Mouse (Mus musculus) G1E (cell line): ENCODE measurements around the gene Rasa4. TPM values are rescaled to one million over a fixed set of nuclear protein-coding genes. Genes with fewer than 3 reads are reported as not detected.
"Not testable (repeated sequence)": the region's sequence is repeated elsewhere in the genome, so short reads cannot be mapped to it uniquely, and the experiment has no call there.

Experiments
- ATAC-seq: 2 replicates; pipeline ENCODE4 v1.8.0; 2016; ENCODE audit warnings: mild to moderate bottlenecking; ENCODE audit not compliant: insufficient number of reproducible peaks, poor library complexity, low FRiP score, severe bottlenecking; ENCODE audit errors: extremely low read depth
- DNase-seq: peaks from one replicate; pipeline ENCODE4 v3.0.0; 2012; ENCODE audit warnings: low spot score
- H3K27me3 ChIP-seq: 2 replicates; pipeline ENCODE4 v1.6.1; 2012; ENCODE audit warnings: mild to moderate bottlenecking, low read length, inconsistent platforms; ENCODE audit not compliant: insufficient read depth
- H3K36me3 ChIP-seq: replicated peaks from 2 replicates; pipeline ENCODE3; 2012; ENCODE audit warnings: mild to moderate bottlenecking, inconsistent platforms
- H3K4me1 ChIP-seq: 2 replicates; pipeline ENCODE4 v1.6.1; 2012; ENCODE audit warnings: low read depth, low read length, inconsistent platforms, mixed read lengths; ENCODE audit not compliant: insufficient read depth
- H3K4me3 ChIP-seq: 2 replicates; pipeline ENCODE4 v1.5.1; 2012; ENCODE audit warnings: low read depth, mild to moderate bottlenecking, inconsistent platforms, low read length, moderate library complexity, mixed read lengths
- H3K9me3 ChIP-seq: replicated peaks from 2 replicates; pipeline ENCODE4 v1.6.1; 2012; ENCODE audit warnings: inconsistent platforms
- CTCF ChIP-seq: IDR thresholded peaks from 2 replicates; pipeline ENCODE4 v1.5.1; 2012; ENCODE audit warnings: low read depth, low read length, inconsistent platforms, mixed read lengths
- GATA1 ChIP-seq: IDR thresholded peaks from 2 replicates; pipeline ENCODE4 v1.6.1; 2012; ENCODE audit warnings: borderline replicate concordance, low read length, inconsistent platforms, mixed read lengths
- GATA2 ChIP-seq: IDR thresholded peaks from 2 replicates; pipeline ENCODE4 v1.6.1; 2012; ENCODE audit warnings: low read depth, low read length, inconsistent platforms, borderline replicate concordance
- POLR2AphosphoS5 ChIP-seq: IDR thresholded peaks from 2 replicates; pipeline ENCODE4 v1.6.1; 2012; ENCODE audit warnings: low read depth, low read length, inconsistent platforms; ENCODE audit not compliant: insufficient replicate concordance
- TAL1 ChIP-seq: conservative IDR thresholded peaks from 2 replicates; pipeline ENCODE4 v1.6.1; 2012; ENCODE audit warnings: low read depth, low read length, inconsistent platforms, mixed read lengths
- polyA plus RNA-seq: library from polyadenylated mRNA; stranded (reverse); fragments of >175 nt; gene quantifications from 2 replicates; pipeline ENCODE4 v1.2.3, GENCODE M21; 2012
- total RNA-seq, 2 experiments: library from RNA; stranded (forward) in 1 of 2; stranded (reverse) in 1 of 2; fragments of 200-1000 nt in 1 of 2; fragments of >200 nt in 1 of 2; fragmentation: Nextera tagmentation in 1 of 2; gene quantifications; 2 replicates each; pipeline ENCODE4 v1.2.3; 2014 to 2017

The Rasa4 gene
- total and polyA plus RNA-seq, 3 experiments = 0.18 to 0.38 TPM; not detected in 1

GRCm38 (mm10) chr5:136041260-136041659, 42.5 kb upstream of the Rasa4 start:
- no peak overlapping the region for H3K4me3 ChIP-seq
- TF ChIP-seq GATA2 = no peak
- no peak for TF ChIP-seq POLR2AphosphoS5
- TF ChIP-seq TAL1 = no peak
- TF ChIP-seq GATA1 = no peak
- TF ChIP-seq CTCF = no peak

DNA sequence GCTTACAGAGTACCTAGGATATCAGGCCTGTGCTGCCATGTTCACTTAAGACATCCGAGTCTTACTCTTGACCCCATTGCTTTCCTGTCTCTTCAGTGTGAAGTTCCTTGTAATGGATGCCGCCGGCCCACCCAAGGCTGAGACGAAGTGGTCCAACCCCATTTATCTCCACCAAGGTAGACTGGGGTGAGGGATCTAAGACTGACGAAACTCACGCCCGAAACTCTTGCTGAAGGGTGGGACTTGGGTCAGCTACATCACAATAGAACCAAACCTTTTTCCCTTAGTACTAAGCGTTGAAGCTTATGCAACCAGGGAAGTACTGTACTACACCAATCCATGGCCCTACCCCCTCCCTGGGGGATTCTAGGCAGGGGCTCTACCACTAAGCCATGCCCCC, 42.0 kb upstream of the Rasa4 start:
- Histone ChIP-seq H3K27me3 (peaks cover 20% of the 10 kb centered on the region), H3K9me3 (no peaks in the 10 kb centered on the region)
- no peak for ATAC-seq

More at GRCm38 (mm10) chr5:136041260-136041659, 42.5 kb upstream of the Rasa4 start:
- ATAC-seq (no peak), DNase-seq (no peak)
- Histone ChIP-seq H3K36me3 (no peaks in the 10 kb centered on the region), H3K27me3 (peaks cover 20% of the 10 kb centered on the region), H3K4me1 (peaks cover 27% of the 10 kb centered on the region), H3K9me3 (no peaks in the 10 kb centered on the region)

DNA sequence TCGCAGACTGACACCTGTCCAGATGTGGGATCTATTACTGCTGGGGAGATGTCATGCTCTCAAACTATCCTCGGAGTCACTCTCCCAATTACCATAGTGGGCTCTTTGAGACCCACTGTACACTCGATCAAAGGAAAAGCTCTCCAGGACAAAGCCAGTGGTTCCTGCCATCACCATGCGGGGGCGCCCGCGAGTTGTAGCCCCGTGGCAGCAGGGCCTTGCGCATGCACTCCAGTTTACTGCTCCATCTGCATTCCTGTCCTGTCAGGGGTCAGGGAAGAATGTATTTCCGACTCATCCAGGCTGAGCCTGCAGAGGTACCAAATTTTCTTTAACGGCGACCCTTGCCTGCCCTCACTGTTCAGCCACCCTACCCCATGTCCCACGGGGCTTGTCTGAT, 38.9 kb upstream of the Rasa4 start:
- ATAC-seq (no peak), DNase-seq (no peak)
- Histone ChIP-seq H3K27me3 (peaks cover 10% of the 10 kb centered on the region; the same call in 1 of the 2 replicates), H3K4me1 (peaks cover 10% of the 10 kb centered on the region), H3K36me3 (no peaks in the 10 kb centered on the region), H3K4me3 (no peak overlapping the region), H3K9me3 (no peaks in the 10 kb centered on the region)
- TF ChIP-seq GATA2 = no peak
- peak; percentile 54 for TF ChIP-seq CTCF

More for the DNA sequence above, 42.0 kb upstream of the Rasa4 start:
- TF ChIP-seq POLR2AphosphoS5 (no peak), GATA1 (no peak), TAL1 (no peak), CTCF (no peak), GATA2 (no peak)
- no peaks in the 10 kb centered on the region for H3K36me3 ChIP-seq
- peaks cover 27% of the 10 kb centered on the region for H3K4me1 ChIP-seq
- no peak overlapping the region for H3K4me3 ChIP-seq
- no peak for DNase-seq

GRCm38 (mm10) chr5:136045408-136045807, 38.3 kb upstream of the Rasa4 start:
- H3K4me1 ChIP-seq = peaks cover 6% of the 10 kb centered on the region
- DNase-seq = no peak
- ATAC-seq = no peak
- no peaks in the 10 kb centered on the region for H3K36me3 ChIP-seq
- H3K9me3 ChIP-seq = no peaks in the 10 kb centered on the region
- H3K27me3 ChIP-seq = peaks cover 10% of the 10 kb centered on the region; the same call in 1 of the 2 replicates
- no peak overlapping the region for H3K4me3 ChIP-seq
- no peak for TF ChIP-seq GATA1
- TF ChIP-seq CTCF = no peak
- TF ChIP-seq TAL1 = no peak
- no peak for TF ChIP-seq POLR2AphosphoS5
- no peak for TF ChIP-seq GATA2

GRCm38 (mm10) chr5:136045987-136046386, 37.7 kb upstream of the Rasa4 start:
- Histone ChIP-seq H3K27me3 (peaks cover 10% of the 10 kb centered on the region; the same call in 1 of the 2 replicates), H3K36me3 (no peaks in the 10 kb centered on the region), H3K9me3 (no peaks in the 10 kb centered on the region), H3K4me3 (no peak overlapping the region), H3K4me1 (peaks cover 2% of the 10 kb centered on the region)
- no peak for ATAC-seq
- DNase-seq = peak; percentile 54
- TF ChIP-seq CTCF (peak; percentile 52; the same call in 1 of the 2 replicates), TAL1 (no peak), POLR2AphosphoS5 (no peak)

GRCm38 (mm10) chr5:136048541-136048940, 35.2 kb upstream of the Rasa4 start:
- not testable (repeated sequence) for ATAC-seq, H3K27me3 ChIP-seq, H3K4me1 ChIP-seq, DNase-seq, H3K36me3 ChIP-seq, H3K4me3 ChIP-seq, H3K9me3 ChIP-seq

GRCm38 (mm10) chr5:136049926-136050325, 33.8 kb upstream of the Rasa4 start:
- TF ChIP-seq GATA1 (no peak), CTCF (no peak), TAL1 (no peak), GATA2 (no peak), POLR2AphosphoS5 (no peak)
- Histone ChIP-seq H3K36me3 (no peaks in the 10 kb centered on the region), H3K27me3 (peaks cover 2% of the 10 kb centered on the region; the same call in 1 of the 2 replicates), H3K4me3 (no peak overlapping the region), H3K9me3 (no peaks in the 10 kb centered on the region), H3K4me1 (no peaks in the 10 kb centered on the region)
- no peak for DNase-seq
- ATAC-seq = no peak
